Mouse (Mus musculus) T-cell, adult 66 days (primary cell): ENCODE measurements around the gene Slc24a3. TPM values are rescaled to one million over a fixed set of nuclear protein-coding genes. Genes with fewer than 3 reads are reported as not detected.

ENCODE experiments used
- total RNA-seq, 2 experiments: library from RNA; stranded (reverse); gene quantifications; 3 replicates in 1 of 2; 4 replicates in 1 of 2; pipeline ENCODE4 v1.2.4; 2023

Slc24a3 gene
- total RNA-seq: under 1 TPM; 0.44 to 0.68 TPM

DNA sequence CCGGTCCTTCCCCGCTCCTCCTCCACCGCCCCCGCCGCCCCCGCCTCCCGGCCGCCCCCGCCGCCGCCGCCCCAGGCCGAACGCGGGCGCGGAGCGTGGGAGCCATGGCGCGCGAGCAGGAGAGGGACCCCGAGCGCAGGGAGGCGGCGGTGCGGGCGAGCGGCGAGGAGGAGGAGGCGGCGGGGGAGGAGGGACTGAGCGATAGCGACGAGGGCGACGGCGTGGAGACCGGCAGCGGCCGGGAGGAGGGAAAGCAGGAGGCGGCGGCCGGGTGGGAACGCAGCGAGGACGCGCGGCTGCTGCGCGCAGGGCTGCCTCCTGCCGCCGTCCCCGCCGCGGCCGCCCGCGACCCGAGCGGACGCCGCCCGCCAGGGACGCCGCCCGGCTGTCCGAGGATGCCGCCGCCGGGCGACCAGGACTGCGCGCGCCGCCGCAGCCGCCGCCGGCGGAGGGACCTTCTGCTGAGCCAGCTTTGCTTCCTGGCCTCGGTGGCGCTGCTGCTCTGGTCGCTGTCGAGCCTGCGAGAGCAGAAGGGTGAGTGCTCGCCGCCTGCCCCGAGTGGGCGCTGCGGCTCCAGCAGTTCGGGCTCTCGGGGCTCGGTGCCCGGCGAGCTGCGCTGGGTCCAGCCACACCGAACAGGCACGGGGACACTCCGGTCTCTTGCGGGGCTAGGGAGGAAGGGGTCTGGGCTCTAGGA, at the start of gene Slc24a3:
Slc24a3 (plus strand) TSS at position 91 of the 697 bp plus-strand sequence.

DNA sequence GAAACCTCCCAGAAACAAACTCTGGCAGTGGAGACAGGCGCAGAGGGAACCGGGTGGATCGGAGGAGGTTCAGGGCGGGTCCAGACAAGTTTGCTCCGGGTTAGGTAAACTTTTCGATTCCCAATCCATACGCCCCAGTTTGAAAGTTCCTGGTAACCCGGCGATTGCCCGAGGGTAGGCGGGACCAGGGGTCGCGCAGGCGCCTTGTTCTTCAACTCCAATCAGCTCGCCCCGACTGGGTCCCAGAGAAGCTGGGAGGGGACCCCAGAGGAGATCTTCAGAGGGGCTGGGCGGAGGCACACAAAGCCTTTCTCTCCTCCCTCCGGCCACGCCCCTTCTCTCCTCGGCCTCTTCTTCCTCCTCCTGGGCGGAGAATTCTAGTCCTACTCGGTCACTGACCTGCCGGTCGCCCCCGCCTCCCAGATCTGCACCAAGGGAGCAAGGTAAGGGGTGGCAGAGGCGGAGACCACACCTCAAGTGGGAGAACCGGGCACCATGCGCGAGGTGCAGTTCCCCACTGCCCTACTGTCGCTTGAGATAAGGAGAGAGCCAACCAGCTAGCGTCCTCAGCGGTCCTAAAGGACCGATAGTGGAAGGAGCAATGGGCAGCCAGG, 507.7 kb downstream of the Slc24a3 start, which contains the start of gene Rin2:
Rin2 (plus strand) TSS at position 74 of the 614 bp plus-strand sequence.

